Mouse (Mus musculus): Measurements from ENCODE around the gene Rtn4r.

DNA sequence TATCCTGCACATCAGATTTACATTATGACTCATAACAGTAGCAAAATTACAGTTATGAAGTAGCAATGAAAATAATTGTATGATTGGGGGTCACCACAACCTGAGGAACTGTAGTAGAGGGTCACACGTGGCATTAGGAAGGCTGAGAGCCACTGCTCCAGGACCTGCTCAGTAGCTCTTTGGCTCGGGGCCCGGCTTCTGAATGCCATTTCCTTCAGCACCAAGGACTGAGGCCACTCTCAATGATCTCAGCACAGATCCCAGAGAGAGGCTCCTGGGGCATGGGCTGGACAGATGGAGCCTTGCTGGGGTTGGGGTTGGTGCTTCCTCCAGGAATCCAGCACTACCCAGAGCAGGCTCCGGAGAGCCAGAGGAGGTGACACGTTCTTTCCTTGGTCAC lies 40.3 kb upstream of the Rtn4r start:
- TF ChIP-seq CTCF (IDR thresholded peaks at IDR 0.05) (no peak), EP300 (IDR thresholded peaks at IDR 0.05) (no peak)
